Mouse (Mus musculus): ENCODE results near the gene Kctd14.
"Not testable (repeated sequence)": the region's sequence is repeated elsewhere in the genome, so short reads cannot be mapped to it uniquely, and the experiment has no call there.

Kctd14 gene

DNA sequence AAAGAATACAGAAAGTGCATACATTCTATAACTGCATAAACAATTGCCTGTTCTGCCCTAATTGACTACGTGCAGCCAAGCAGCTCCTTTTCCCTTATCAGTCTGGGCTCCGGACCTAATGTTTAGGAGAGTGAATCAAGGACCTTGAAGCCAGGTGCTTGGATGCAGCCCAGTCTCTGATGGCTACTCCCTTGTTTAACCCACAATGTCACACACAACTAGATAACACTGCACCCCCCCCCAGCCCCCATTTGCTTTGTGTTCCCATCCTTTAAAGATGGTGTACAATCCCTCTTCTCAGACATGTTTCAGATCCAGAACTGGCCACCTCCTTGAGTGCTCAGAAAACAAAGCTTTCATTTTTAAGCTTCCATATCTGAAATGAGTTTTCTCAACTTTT is at the start of gene Kctd14:
Gene Kctd14 (plus strand): TSS at position 301 of the 400 bp plus-strand sequence.
- DNase-seq, result not testable (repeated sequence)

- DNase-seq, result no peak
Observed at GRCm38 (mm10) chr7:97407145-97407544, 44.0 kb upstream of the Kctd14 start.

DNA sequence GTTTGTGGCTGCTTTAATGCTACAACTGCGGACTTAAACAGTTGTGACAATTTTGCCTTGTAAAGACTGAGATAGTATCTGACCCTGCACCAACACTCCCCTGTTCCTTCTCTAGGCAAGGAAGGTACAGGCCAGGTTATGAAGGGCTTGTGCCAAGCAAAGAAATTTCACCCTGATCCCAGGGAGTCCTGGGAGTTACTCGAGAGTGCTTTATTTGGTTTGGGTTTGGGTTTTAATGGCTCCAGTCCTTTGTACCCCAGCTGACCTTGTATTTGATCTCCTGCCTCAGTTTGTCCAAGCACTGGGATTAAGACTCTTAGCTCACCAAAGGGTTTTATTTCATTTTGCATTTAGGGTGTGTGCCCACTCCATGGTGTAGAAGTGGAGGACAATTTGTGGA is 40.0 kb upstream of the Kctd14 start:
- no peak for DNase-seq

GRCm38 (mm10) chr7:97411575-97411974 is 39.5 kb upstream of the Kctd14 start:
- DNase-seq, result no peak

DNA sequence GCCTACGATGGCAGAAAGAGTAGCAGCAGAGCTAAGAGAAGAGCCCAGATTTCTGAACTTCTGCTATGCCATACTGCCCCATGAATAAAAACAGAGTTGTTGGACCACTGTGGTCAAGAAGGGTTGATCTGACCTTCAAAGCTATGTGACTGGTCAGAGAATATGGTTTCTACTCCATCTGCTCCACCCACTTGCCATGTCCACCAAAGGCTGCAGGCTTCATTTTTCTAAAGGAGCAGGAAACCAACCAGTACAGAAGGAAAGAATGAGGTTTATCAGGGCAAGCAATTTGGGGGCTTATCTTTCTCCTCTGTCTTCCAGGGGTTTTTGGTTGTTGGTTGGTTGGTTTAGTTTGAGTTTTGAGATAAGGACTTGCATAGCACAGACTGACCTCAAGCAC is 37.1 kb upstream of the Kctd14 start:
- no peak for DNase-seq

DNA sequence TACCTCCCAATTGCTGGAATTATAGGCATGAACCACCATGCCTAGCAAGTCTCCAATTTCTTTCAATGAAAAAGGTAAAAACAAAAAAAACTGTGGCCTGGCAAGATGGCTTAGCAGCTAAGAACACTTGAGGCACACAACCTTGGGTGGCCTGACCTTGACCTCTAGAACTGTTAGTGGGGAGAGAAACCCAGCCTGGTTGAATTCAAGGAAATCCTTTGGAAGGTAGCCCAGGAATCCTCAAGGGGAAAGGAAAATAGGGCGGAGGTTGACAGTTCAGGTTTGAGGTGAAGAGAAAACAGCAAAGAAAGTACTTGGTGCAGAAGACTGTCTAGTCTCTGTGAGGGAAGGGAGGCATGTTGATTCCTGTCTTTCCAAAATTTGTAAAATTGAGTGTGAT is 36.7 kb upstream of the Kctd14 start:
- no peak for DNase-seq

DNA sequence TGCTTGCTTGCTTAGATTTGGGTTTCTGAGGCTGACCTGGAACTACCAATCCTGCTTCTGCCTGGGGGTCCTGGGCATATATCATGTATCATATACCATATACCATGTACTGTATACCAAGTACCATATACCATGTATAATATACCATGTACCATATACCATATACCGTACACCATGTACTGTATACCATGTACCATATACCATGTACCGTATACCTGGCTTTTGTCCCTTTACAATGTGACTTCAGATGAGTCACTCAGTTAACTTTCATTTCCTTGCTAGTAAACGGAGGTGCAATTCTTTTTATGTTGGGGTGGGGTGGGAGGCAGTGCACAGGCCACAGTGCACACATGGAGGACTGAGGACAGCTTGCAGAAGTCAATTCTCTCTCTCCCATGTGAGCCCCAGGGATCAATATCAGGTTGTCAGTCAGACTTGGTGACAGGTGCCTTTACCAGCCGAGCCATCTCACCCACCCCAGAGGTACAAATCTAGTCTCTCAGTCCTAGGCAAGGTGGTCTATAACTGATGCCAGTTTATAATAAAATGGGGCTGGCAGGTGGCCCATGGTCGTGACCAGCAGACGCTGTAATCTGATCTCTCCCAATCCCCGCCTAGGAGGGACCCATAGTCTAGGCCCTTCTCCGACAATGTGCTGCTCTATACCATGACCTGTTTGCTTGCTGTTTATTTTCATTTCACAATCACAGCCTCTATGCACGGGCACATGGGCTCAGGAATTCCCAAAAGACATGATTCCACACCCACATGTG is 36.0 kb upstream of the Kctd14 start:
- no peak for DNase-seq

DNA sequence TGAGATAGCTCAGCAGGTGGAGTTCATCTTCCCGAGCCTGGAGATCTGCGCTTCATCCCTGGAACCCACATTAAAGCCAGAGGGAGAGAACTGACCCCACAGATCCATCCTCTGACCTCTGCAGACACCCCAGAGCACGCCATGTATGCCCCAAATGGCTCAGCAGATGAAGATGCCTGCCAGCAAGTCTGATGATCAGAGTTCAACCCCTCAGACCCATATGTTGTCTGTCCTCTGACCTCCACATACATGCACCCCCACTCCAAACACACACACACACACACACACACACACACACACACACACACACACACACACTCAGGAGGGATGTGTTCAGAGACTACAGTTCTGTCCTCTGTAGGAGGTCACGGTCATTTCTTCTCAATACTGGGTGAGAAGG is 34.6 kb upstream of the Kctd14 start:
- DNase-seq, result no peak

GRCm38 (mm10) chr7:97416906-97417777 is 34.0 kb upstream of the Kctd14 start, which contains the start of gene Thrsp:
Gene Thrsp (minus strand): TSS chr7:97417730.
- peak; percentile 75 for DNase-seq

DNA sequence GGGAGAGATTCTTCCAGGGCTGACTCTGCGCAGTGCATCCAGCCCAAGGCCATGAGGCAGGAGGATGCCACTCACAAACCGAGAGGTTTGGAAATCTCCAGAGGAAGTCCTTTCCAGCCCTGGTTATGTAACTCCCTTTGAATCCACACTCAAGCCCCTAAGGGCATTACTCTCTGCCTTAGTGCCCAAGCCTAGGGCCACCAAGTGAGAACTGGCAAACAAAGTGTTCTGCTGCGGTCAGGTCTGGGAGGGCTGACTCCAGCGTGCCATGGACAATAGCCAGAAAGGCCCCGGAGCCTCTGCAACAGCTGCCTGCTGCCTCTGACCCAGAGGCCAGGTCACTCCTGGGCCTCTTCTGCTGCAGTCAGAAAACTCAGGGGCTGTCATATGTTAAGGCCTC is 32.4 kb upstream of the Kctd14 start:
- DNase-seq, result peak; percentile 68

GRCm38 (mm10) chr7:97419163-97419562 is 32.0 kb upstream of the Kctd14 start:
- no peak for DNase-seq

DNA sequence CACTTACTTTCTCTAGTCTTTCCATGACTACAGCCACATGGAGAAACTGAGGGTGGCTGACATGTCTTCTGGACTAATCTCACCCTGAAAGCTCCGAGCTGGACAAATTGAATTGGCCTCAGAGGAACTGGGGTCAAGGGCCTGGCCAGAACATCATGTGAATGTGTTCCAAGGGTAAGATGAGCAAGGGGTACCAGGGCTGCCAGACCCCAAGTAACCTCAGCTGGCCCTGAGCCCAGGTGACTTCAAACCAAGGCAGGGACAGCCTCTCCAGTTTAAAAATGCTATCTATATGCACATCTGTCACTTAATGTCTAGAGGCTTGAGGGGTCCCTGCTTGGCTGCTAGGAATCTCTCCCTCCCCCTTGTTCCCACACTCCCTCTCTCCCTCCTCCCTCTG is 30.7 kb upstream of the Kctd14 start:
- DNase-seq, result no peak

GRCm38 (mm10) chr7:97420958-97421651 is 30.0 kb upstream of the Kctd14 start:
- DNase-seq, result peak; percentile 28

DNA sequence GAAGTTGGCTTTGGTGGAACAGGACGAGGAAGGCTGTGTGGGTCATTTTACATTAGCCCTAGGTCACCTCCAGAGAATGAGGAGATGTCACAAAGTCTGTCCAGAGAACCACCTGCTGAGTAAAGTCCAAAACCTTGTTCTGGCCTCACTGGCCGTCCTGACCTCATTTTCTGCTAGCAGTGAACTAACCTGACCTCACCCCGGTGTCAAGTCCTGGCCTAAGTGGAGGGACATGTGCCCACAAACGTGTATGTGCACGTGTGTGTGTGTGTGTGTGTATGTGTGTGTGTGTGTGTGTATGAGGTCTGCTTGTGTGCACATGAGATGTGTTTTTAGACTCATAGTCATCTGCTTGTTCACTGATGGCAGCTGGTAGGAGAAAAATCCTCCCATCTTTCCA is 27.4 kb upstream of the Kctd14 start:
- no peak for DNase-seq

- DNase-seq, result peak; percentile 93
Observed at GRCm38 (mm10) chr7:97424621-97425245, 26.4 kb upstream of the Kctd14 start.

GRCm38 (mm10) chr7:97426566-97426965 is 24.6 kb upstream of the Kctd14 start:
- DNase-seq, result no peak

DNA sequence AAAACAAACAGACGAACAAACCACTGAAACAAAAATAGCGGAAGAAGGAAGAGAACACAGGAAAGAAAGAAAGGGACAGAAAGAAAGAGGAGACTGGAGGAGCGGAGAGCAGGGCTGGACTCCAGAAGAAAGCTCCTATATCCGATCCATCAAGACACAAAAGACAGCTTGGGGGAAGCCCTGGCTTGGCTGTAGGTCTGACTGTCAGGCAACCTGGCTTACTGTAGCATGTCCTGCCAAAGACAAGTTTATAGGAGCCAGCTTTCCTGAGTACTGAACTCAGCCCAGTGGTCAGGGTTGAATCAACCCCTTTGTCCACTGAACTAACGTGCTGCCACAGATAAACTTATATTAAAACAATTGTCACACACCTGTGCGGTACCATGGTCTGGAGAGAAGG is 23.8 kb upstream of the Kctd14 start:
- no peak for DNase-seq

GRCm38 (mm10) chr7:97427778-97428420 is 23.2 kb upstream of the Kctd14 start:
- no peak for DNase-seq

DNA sequence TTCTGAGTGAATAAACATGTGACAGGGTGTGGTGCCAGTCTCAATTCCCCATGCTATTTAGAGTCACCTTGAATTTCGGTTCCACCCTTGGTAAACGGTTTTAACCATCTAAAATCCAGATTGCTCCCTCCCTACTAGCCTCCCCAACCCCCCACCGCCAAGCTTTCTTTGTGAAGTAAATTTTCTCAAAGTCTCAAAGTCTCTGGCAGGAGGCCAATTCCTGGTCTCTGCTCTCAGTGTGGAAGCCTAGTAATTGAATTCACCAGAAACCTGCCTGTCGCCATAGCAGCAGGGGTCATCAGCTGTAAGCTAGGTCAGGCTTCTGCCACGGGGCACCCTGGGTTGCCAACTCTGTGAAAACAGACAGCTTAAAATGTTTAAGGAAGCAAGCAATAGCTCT is 21.4 kb upstream of the Kctd14 start:
- DNase-seq, result peak; percentile 39

- not testable (repeated sequence) for DNase-seq
Observed at GRCm38 (mm10) chr7:97433517-97433916, 17.6 kb upstream of the Kctd14 start.

DNA sequence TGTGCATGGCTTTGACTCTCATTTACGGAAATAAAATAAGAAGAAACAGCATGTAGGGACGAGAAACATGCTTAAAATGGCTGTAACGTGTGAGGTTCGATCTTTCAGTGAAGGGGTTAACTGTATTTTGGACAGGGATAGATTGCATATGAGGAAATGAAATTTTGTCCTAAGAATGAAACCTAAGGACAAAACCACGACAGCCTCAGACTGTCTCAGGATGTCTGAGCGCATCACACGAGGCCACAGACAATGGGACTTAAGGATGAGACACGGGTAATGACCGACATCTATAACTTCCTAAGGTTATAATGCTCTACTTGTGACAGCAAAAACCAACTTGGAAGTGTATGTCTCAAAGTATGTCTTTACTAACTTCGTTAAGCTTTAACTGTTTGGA is 16.6 kb upstream of the Kctd14 start:
- DNase-seq, result no peak

DNA sequence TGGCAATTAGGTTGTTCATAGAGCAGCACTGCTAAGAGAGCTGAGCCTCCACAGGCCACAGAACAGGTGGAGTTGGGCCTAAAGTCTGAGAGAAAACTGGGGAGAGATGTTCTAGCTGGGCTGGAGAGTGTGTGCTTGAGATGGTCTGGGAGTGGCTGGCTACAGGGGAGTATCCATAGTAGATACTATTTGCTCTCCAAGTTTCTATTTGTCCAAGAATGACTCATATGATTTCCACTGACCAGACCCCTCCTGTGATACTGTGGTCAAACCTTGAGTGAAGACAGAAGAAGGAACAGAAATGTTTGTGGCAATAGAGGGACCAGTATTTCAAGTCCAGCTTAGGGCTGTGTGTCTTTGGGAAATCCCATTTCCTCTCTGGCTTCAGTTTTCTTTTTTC is 12.1 kb upstream of the Kctd14 start:
- DNase-seq, result no peak
